Mouse (Mus musculus) forelimb bud, embryonic 11.5 days (tissue): ENCODE measurements at regions not wholly inside any gene's neighbourhood (a gene's known extent, or its start where the extent isn't known, plus 50 kb on each side); places are given as distances from the start of the nearest gene placed in this dataset.

ENCODE experiments used
- DNase-seq: peaks from one replicate; pipeline ENCODE4 v3.0.0-alpha.2; 2012; ENCODE audit warnings: low read depth, low spot score

DNA sequence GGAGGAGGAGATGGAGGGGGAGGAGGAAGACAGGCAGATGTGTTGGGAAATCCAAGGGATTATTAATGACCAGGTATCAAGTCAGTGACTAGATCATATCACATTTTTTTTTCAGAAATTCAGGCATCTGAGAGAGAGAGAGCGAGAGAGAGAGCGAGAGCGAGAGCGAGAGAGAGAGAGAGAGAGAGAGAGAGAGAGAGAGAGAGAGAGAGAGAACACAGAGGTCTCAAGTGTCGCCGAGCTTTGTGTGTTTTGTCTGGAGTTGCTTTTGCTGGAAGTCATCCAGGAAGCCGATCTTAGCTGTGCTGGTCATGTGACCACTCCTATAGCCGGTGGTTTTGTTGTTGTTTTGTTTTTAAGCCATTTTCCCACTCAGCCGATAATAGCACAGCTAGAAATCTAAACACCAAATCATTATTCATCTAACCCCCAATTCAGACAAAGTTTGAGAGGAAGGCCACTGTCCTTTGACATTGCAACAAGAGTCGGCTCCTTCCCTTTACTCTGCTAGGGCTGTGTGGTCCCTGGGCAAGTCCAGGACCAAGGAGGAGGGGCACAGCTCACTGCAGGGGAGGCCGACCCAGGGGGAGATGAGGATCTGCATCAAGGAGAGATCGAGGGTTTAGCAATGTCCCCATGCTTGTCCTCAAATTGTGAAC, 67.0 kb upstream of the Irf2bp2 start:
- no peak for DNase-seq

DNA sequence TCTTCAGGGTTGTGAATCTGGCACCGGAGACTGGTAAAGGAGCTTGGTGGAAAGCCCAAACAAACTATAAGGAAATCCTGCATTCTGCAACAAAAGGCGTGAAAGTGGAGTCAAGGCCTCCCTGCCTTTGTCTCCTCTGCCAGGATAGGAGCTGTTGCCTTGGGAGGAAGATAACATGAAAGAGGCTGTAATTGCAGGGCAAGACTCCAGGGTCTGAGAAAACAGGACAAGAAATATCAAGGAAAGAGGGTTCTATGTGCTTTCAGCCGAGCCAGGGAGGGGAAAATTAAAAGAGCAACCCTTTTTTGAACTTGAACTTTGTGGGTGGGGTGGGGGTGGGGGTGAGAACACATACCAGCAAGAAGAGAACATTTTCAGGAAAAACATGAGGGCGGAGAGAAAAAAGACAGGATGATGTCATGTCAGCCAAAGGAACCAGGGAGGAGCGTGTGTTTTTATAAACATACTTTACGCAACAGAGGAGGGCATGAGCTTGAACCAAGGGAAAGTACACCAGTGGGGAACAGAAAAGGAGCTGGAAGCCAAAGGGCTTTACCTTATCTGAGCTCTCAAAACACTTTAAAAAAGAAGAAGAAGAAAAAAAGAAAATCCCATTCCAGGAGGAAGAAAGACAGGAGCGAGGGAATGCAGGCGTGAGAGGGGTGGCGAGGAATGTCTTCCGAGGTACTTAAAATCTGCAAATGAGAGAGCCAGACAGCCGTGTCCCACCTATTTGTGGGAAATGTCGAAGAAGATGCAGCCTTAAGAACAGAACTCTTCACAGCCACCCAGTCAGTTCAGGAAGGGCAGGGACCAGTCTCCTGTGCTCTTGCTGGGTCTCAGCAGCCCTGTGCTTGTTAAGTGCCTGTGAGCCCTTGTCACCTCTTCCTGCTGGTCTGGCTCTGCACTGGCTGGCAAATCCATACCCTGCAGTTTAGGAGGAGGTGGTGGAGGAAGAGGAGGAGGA, 66.2 kb upstream of the Irf2bp2 start:
- no peak for DNase-seq

DNA sequence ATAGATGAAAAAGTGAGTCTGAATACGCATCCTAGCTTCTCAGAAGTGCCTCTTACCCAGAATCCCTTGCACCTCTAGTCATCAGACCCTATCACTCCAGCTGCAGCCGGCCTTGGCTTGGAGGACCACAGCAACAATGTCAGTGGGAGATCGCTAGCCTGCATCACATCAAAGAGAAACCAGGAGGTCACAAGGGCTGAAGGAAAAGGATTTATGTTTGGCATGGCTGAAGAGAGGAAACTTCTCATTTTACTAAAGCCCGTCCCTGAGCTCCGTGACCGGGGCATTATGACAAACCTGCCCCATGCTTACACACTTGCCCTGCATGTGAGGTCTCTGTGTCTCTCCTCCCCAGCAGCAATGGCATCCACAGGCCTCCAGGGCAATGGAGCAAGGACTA, 63.8 kb upstream of the Irf2bp2 start:
- DNase-seq = no peak

DNA sequence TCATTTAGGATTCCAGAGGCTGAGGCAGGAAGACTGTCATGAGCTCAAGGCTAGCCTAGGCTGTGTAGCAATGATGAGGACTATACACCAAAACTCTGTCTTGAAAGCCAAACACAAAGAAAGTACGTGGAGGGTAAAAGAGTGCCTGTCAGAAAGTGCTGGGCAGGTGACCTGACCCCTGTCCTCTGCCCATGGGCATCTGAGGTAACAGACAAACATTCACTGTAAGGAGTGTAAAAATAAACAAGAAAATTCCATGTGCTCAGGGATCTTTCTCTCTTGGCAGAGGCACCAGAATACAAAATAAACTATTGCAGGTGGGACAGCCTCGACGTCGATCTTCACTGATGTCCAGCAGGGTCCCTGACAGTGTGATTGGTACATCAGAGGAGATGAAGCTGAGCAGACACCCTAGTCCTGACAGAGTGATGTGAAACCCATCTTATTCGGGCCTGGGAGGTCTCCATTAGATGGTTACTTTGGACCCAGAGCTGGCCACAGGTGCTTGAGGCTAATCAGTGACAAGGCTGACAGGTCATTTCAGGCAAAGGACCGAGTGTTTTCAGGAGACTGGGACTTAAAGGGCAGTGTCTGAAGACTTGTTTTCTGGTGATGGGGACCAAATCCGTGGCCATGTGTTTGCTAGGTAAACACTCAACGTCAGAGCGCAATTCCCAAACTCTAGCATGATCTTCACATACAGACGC, 62.9 kb upstream of the Irf2bp2 start:
- no peak for DNase-seq

DNA sequence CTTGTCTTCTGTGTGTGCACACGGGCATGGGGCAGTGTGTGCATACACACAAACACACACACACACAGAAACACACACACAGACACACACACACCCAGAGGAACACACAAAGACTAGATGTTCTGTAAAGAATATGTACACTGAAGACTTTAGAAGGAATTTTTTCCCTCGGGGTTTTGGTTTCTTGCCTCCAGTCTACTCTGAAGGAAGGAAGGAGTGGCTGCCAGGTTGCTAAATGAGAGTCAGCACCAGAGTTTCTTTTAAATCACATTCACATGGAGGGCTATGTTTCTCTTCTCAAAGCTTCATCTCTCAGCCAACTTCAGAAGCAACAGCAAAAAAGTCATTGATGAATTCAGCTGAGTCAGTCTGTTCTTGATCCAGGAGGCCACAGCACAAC, 61.8 kb upstream of the Irf2bp2 start:
- DNase-seq = no peak

DNA sequence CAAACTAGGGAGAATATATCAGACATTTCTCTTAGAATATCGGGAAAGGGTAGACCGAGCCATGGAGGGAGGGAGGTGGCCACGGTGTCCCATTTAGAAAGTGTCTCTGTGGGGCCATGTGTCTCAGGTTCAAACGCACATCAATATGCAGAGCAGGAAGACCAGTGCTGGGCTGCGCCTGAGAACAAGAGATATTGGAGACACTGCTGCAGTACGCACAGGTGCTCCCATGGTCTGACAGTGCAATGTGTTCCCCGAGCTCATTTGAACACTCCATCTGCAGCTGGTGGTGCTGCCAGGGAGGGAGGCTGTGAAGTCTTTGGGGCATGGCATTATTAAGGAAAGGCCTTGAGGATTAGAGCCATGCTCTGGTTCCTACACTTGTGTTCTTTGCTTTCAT, 60.6 kb upstream of the Irf2bp2 start:
- no peak for DNase-seq

DNA sequence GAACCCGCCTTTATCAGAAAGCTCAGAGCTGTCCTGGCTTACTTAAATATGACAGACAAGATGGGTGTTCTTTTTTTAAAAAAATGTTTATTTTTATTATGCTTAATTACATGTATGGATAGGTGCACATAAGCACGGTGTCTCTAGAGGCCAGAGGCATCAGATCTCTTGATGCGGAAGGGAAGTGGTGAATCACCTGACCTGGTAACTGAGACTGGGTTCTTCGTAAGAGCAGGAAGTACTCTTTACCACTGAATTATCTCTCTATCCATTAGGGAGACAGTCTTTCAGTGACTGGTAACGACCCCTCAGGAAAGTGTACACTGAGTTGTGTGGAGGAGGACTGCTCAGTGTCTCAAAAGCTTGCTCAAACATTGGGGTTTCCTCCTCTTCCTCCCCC, 58.4 kb upstream of the Irf2bp2 start:
- no peak for DNase-seq

DNA sequence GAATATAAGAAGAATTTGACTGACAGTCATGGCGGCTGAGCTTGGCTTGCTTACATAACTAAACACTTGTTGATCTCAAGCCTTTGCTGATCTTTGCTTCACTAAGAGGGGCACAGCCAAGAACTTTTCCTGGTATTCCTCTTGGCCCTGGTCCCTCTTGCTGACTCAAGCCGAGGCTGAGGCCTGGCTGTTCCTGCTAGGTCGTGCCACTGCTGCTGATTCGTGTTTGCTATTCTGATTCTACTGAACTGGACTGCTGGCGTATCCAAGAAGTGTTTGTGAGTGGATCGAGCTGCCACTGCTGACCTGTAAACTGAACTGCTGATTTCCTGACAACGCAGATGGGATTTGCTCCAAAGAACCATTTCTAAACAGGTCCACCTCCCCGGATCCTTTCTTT, 57.2 kb upstream of the Irf2bp2 start:
- no peak for DNase-seq

DNA sequence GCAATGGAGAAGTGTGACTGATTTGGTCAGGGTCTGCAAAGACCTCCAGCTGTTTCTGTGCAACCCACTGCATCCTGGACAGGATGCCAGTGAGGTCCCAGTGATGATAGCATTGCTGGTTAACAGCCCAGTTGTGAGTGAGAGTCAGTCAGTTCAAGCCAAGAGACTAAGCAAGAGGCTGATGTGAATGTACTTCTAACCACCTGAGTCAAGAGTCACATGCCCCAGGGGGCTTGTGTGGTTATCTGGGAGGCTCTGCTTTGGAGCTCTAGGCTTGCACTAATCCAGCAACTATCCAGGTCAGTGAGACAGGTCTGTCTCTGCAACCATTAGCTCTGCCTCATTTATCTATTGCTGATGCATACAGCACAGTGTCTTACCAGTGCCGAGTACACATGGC, 55.5 kb upstream of the Irf2bp2 start:
- DNase-seq = no peak

DNA sequence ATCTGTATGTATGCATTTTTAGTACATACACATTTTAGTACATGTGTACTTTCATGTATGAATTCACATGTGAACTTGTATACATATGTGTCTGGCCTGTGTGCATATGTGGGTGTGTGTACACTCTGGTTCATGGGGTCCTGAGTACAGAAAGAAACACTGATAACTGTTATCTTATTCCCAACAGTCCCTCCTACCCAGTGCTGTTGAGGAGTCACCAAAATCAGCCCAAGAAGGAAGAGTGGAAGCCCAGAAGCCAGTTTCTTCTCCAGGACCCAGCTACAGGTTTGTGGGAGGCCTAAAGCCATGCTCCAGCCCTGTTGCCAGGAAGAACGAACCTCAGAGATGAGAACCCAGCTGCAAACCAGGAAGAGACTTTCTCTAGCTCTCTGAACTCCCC, 53.6 kb upstream of the Irf2bp2 start:
- DNase-seq = no peak

DNA sequence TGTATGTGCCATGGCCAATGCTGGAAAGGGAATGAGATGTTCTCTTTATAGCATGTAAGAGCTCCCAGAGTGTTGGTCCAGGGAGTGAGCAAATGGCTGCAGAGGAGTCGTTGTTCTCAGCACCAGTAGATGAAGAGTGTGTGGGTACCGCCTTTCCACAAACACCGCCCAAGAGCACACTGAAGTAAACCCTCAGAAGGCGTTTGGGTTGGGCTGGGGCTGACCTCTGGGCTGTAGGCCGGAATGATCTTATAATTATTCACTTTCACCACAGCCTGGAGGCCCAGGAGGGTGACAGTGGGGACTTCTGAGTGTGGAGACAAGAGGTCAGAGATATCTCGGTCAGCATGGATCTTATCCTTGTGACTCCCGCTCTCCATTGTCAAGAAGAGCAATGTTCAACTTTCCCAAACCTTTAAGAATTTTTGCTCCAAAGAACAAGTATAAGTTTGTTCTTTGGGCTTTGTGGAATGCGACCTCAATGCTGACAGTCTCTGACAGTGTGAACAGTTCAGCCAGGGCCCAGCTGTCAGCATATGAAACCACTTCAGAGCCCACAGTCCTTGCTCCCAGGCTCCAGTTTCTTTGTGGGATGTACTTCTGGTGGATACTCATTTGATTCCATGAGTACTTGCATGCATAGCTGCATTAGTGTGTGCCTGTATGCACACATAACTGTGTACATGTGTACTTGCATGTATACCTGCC, 53.0 kb upstream of the Irf2bp2 start:
- no peak for DNase-seq

DNA sequence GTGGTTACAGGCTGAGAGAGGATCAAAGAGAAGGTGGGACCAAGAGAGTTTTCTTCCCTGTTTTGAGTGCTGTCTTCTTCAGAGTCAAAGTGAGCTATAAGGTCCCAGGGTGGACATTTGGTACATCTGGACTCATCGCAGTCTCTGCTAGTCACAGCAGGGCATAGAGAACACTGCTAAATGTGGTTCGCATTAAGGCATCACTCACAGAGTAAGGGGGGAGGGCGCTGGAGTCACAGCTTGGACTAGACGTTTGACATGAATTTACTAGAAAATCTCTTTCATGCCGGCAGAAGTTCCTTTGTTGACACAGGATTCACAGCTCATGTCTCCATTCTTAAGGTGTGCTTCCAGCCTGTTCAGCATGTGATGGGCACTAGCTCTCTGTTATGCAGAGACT, 50.4 kb upstream of the Irf2bp2 start:
- DNase-seq = no peak
